Mouse (Mus musculus) small intestine, adult 2 months (tissue): ENCODE results near the gene Gps1.

ENCODE experiments used
- CTCF ChIP-seq: fragments of 200-500 bp; IDR thresholded peaks from 2 replicates; pipeline ENCODE4 v1.5.1; 2012; ENCODE audit warnings: low read depth, mild to moderate bottlenecking, control low read depth, inconsistent platforms, low read length, moderate library complexity, mixed read lengths; ENCODE audit not compliant: insufficient replicate concordance, insufficient read length; ENCODE audit errors: extremely low read depth
- POLR2A ChIP-seq: fragments of 200-500 bp; IDR thresholded peaks from 2 replicates; pipeline ENCODE4 v1.6.1; 2012; ENCODE audit warnings: low read depth, mild to moderate bottlenecking, control low read depth, inconsistent platforms, low read length, moderate library complexity

- no peak for TF ChIP-seq CTCF
- no peak for TF ChIP-seq POLR2A
Observed at GRCm38 (mm10) chr11:120798244-120798643, 14.2 kb downstream of the Gps1 start.
